Mouse (Mus musculus) midbrain, embryonic 16.5 days (tissue): ENCODE data around the gene Slc5a4a. TPM values are rescaled to one million over a fixed set of nuclear protein-coding genes. Genes with fewer than 3 reads are reported as not detected.
A peak's percentile ranks its signal among the peaks of the same experiment; 100 is the strongest.

Experiments used
- ATAC-seq: fragments of 200-750 bp; cut with Nextera tagmentation; 2 replicates; pipeline ENCODE4 v1.8.0; 2017; ENCODE audit warnings: moderate TSS enrichment
- H3K27ac ChIP-seq: fragments of 300-500 bp; sonication (generic); 2 replicates; pipeline ENCODE4 v1.5.1; 2014; ENCODE audit warnings: mild to moderate bottlenecking, low read length, mixed read lengths
- H3K27me3 ChIP-seq: fragments of 300-500 bp; sonication (generic); 2 replicates; pipeline ENCODE4 v1.6.1; 2014; ENCODE audit warnings: low read depth, low read length, mixed read lengths; ENCODE audit not compliant: control insufficient read depth, insufficient read depth
- H3K36me3 ChIP-seq: fragments of 300-500 bp; sonication (generic); 2 replicates; pipeline ENCODE4 v1.6.1; 2014; ENCODE audit warnings: mild to moderate bottlenecking, low read length, moderate library complexity, mixed read lengths; ENCODE audit not compliant: control insufficient read depth, insufficient read depth
- H3K4me1 ChIP-seq: fragments of 300-500 bp; sonication (generic); 2 replicates; pipeline ENCODE4 v1.6.1; 2014; ENCODE audit warnings: mild to moderate bottlenecking, low read length, mixed read lengths; ENCODE audit not compliant: control insufficient read depth, insufficient read depth
- H3K4me2 ChIP-seq: fragments of 300-500 bp; sonication (generic); 2 replicates; pipeline ENCODE4 v1.6.1; 2014; ENCODE audit warnings: mild to moderate bottlenecking, low read length, mixed read lengths
- H3K4me3 ChIP-seq: fragments of 300-500 bp; sonication (generic); 2 replicates; pipeline ENCODE4 v1.5.1; 2014; ENCODE audit warnings: low read depth, mild to moderate bottlenecking, low read length, moderate library complexity, mixed read lengths
- H3K9ac ChIP-seq: fragments of 300-500 bp; sonication (generic); 2 replicates; pipeline ENCODE4 v1.6.1; 2014; ENCODE audit warnings: low read depth, low read length, mixed read lengths
- H3K9me3 ChIP-seq: fragments of 300-500 bp; sonication (generic); replicated peaks from 2 replicates; pipeline ENCODE4 v1.6.1; 2014; ENCODE audit warnings: mild to moderate bottlenecking, low read length, mixed read lengths; ENCODE audit not compliant: control insufficient read depth, poor library complexity, severe bottlenecking
- WGBS: fragments of 180-500 bp; shearing (Covaris S2); extraction: QIAGEN DNeasy Blood & Tissue Kit; methylation state at CpG from one replicate; pipeline ENCODE4 v1.1.7; 2014; 5-methylcytosine and 5-hydroxymethylcytosine counted together
- polyA plus RNA-seq: library from polyadenylated mRNA; unstranded; fragments of >200 nt; fragmentation: Nextera tagmentation; extraction: Ambion mirVana; gene quantifications from 2 replicates; pipeline ENCODE4 v1.2.1, GENCODE M21; 2015

Slc5a4a gene
- 0.11 and 0.32 TPM in 2 replicates for polyA plus RNA-seq

DNA sequence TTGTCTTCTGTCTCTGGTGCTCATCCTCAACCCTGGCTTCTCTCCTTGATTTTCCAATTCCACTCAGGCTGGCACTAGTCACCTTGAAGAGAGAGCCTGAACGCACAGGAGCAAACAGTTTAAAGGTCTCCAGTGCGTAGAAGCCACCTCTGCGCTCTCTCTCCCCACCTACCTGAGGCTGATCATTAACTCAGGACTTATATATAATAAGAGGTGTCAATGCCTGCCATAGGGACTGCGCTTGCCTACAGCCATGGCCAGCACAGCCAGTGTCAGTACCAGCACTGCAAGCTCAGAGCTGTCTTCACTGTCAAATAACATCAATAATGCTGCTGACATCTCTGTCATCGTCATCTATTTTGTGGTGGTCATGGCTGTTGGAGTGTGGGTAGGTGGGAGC, at the start of gene Slc5a4a:
Gene Slc5a4a (plus strand): TSS at position 174 of the 400 bp plus-strand sequence.
- H3K4me1 ChIP-seq, result no peaks in the 10 kb centered on the region
- H3K4me2 ChIP-seq, result no peak within 1 kb of the TSS
- no peak within 1 kb of the TSS for H3K9ac ChIP-seq
- no peak within 1 kb of the TSS for H3K4me3 ChIP-seq
- no peaks in the 10 kb centered on the region for H3K27me3 ChIP-seq
- H3K27ac ChIP-seq, result no peak within 1 kb of the TSS
- 86% methylated on average over 5 of the region's 5 CpGs for WGBS
- H3K9me3 ChIP-seq, result no peaks in the 10 kb centered on the region
- ATAC-seq, result no peak
- H3K36me3 ChIP-seq, result no peaks in the 10 kb centered on the region

DNA sequence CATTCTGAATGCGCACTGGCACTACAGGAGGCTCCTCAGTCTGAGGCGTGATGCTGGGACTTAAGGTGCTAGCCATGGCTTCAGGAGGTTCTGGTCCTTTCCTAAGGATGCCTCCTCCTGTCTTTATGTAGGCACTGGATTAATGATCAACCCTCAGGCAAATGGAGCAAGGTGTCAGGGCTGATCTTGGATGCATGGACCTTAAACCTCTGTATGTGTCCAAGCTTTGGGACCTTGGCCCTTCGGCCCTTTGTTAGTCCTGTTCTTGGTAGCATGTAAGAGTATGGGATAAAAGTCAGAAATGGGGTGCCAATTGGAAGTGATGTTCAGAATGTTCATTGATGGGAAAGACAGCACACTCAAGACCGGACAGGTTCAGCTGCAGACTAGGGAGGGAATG, 36.4 kb upstream of the Slc5a4a start, which contains the start of gene Slc5a4b:
Gene Slc5a4b (minus strand): TSS at position 101 of the 400 bp plus-strand sequence.
- Histone ChIP-seq H3K4me1 (no peaks in the 10 kb centered on the region), H3K36me3 (no peaks in the 10 kb centered on the region), H3K9me3 (no peaks in the 10 kb centered on the region), H3K9ac (no peak within 1 kb of the TSS), H3K4me2 (no peak within 1 kb of the TSS), H3K4me3 (no peak within 1 kb of the TSS), H3K27ac (no peak within 1 kb of the TSS), H3K27me3 (no peaks in the 10 kb centered on the region)
- no peak for ATAC-seq
- WGBS, result 91% methylated on average over 4 of the region's 4 CpGs

DNA sequence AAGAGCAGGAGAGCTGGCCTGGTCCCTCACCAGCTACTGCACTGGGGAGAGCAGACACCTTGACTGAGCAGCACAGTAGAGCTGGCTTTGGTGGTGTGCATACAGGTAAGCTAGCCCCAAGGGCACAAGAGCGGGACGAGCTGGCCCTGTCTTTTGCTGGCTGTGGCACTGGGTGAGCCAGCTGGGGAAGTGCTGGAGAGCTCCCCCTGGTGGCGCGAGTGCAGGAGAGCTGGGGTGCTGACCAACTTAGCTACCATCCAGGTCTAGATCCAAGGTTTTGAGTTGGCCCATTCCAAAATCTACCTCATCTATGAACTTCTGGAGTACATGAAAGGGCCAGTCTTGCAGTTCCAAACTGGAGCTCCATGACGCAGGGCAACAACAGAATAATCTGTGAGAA, 29.3 kb upstream of the Slc5a4a start:
- no peaks in the 10 kb centered on the region for H3K27me3 ChIP-seq
- 37% methylated on average over 5 of the region's 5 CpGs for WGBS

DNA sequence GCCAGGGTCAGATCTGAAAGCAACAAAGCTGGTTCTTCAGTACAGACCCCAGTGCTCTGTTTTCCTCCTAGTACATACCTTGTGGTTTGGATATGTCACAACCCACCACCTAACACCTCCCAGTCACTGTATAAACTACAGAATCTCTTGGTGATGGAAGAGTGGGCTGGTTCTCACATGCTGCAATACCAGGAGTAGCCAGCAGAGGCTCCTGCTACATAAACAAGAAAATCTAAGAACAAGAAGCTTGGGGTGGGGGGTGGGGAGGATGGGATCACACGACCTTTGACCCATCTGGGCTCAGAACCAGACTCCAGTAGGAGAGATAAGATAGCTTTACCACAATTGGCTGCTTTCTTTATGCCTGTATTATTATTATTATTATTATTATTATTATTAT, 28.5 kb upstream of the Slc5a4a start:
- Histone ChIP-seq H3K27me3 (no peaks in the 10 kb centered on the region), H3K4me1 (no peaks in the 10 kb centered on the region), H3K9me3 (no peaks in the 10 kb centered on the region), H3K4me3 (no peak overlapping the region), H3K36me3 (no peaks in the 10 kb centered on the region), H3K27ac (no peak overlapping the region), H3K9ac (no peak overlapping the region), H3K4me2 (no peak overlapping the region)
- ATAC-seq, result no peak
- WGBS, result 16% methylated on average over 1 of the region's 1 CpGs

More for the DNA sequence above, 29.3 kb upstream of the Slc5a4a start:
- H3K4me3 ChIP-seq, result no peak overlapping the region
- H3K27ac ChIP-seq, result no peak overlapping the region
- H3K9me3 ChIP-seq, result no peaks in the 10 kb centered on the region
- no peak overlapping the region for H3K9ac ChIP-seq
- no peak for ATAC-seq
- no peaks in the 10 kb centered on the region for H3K36me3 ChIP-seq
- no peak overlapping the region for H3K4me2 ChIP-seq
- H3K4me1 ChIP-seq, result no peaks in the 10 kb centered on the region

DNA sequence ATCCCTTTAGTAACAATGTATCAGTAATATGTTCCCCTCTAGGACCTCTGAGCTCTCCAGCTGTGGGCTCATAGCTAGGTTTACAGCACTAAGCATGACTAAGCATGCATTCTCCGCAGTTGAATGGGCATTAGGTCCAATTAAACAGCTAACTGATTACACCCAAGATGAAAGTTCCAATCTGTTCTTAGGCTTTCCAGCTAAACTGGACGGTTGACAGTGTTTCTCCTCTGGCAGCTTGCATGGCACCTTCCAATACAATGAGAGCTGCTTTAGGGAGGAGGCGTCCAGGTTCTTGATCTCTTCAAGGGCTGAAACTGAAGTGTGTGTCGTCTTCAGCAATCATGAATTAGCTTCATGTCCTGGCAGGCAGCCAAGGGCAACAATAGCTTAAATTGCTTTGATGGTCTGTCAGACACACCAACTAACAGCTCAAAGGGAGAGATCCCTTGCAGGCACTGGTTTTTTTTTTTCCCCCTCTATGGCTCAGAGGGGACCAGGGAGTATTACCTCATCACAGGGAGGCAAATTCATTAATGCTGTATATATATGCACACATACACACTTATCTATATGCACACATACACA, 27.0 kb upstream of the Slc5a4a start:
- Histone ChIP-seq H3K27me3 (no peaks in the 10 kb centered on the region), H3K4me1 (no peaks in the 10 kb centered on the region), H3K9me3 (no peaks in the 10 kb centered on the region), H3K27ac (no peak overlapping the region), H3K4me2 (no peak overlapping the region), H3K9ac (no peak overlapping the region), H3K36me3 (no peaks in the 10 kb centered on the region), H3K4me3 (no peak overlapping the region)
- 29% methylated on average over 4 of the region's 4 CpGs for WGBS
- ATAC-seq, result no peak

DNA sequence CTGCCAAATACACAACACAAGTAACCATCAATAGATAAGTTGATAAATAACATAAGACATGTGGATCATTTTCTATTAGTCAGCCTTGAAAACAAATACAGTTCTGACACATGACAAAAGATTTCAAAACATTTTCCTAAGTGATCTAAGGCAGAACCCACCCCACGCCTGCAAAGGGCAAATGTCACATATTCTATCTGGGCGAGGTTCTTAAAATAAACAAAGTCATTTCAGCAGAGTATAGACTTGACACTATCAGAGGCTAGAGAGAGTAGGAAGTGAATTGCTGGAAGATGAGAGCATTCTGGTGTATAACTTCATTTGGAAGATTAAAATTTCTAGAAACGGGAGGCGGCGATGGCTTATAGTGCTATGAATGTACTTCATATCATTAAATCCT, 25.8 kb upstream of the Slc5a4a start:
- Histone ChIP-seq H3K4me2 (no peak overlapping the region), H3K27ac (no peak overlapping the region), H3K9me3 (no peaks in the 10 kb centered on the region), H3K9ac (no peak overlapping the region), H3K36me3 (no peaks in the 10 kb centered on the region), H3K4me3 (no peak overlapping the region), H3K4me1 (no peaks in the 10 kb centered on the region), H3K27me3 (no peaks in the 10 kb centered on the region)
- no peak for ATAC-seq
- 84% methylated on average over 5 of the region's 5 CpGs for WGBS

DNA sequence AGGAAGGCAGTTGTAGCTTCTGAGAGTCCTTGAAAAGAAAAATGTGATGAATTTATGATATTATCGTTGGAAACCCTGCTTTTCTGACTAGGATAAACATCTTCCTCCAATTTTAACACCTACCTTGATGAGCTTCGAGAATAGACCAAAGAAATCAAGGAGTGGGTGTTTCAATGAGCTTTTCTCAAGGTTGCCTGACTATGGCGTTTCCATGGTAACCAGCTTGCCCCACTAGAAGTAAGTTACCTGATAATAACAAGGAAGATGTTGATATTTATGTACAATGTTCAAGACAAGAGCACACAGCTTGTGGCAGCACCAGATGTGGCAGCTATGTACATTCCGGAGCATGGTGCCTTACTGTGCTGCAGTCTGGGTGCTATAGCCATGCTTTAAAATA, 14.7 kb upstream of the Slc5a4a start:
- Histone ChIP-seq H3K27ac (0 out of 2 replicates have a peak overlapping the region, but pooled peaks have one; percentile 28), H3K9ac (no peak overlapping the region), H3K4me1 (no peaks in the 10 kb centered on the region), H3K4me3 (no peak overlapping the region), H3K27me3 (no peaks in the 10 kb centered on the region), H3K9me3 (no peaks in the 10 kb centered on the region), H3K36me3 (no peaks in the 10 kb centered on the region), H3K4me2 (no peak overlapping the region)
- no peak for ATAC-seq
- 61% methylated on average over 4 of the region's 4 CpGs for WGBS

DNA sequence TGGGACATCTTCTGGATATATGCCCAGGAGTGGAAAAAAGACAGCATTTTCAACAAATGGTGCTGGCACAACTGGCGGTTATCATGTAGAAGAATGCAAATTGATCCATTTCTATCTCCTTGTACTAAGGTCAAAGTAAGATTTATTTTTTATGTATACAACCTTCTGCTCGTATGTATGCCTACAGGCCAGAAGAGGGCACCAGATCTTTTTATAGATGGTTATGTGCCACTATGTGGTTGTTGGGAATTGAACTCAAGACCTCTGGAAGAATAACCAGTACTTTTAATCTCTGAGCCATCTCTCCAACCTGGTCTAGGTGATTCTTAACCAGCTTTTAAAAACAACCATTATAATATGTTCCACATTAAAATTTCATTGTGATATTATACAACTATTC, 10.9 kb upstream of the Slc5a4a start:
- no peak overlapping the region for H3K27ac ChIP-seq
- no peak overlapping the region for H3K4me2 ChIP-seq
- no peaks in the 10 kb centered on the region for H3K4me1 ChIP-seq
- no peak overlapping the region for H3K4me3 ChIP-seq
- no peak for ATAC-seq
- H3K9ac ChIP-seq, result no peak overlapping the region
- H3K9me3 ChIP-seq, result no peaks in the 10 kb centered on the region
- no peaks in the 10 kb centered on the region for H3K36me3 ChIP-seq
- WGBS, result 75% methylated on average over 2 of the region's 2 CpGs
- H3K27me3 ChIP-seq, result no peaks in the 10 kb centered on the region

DNA sequence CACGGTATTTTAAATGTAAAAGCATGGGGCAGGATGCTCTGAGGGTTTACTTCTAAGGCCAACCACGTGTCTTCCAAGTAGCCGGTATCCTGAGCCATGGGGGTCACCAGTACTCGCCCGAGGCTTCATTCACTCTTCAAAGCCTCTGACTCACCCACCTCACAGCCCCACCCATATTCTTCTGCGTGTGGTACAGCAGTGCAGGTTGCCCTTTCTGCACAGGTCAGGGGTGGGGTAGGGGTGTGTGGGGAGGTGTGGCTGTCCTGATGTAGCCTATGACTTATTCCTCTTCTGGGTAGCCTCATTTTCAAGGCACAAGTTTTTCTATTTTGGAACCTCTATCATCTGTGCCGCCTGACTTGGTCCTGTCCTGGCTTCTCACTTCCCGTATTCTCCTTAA, 405 bp upstream of the Slc5a4a start:
- no peak overlapping the region for H3K27ac ChIP-seq
- H3K27me3 ChIP-seq, result no peaks in the 10 kb centered on the region
- no peaks in the 10 kb centered on the region for H3K9me3 ChIP-seq
- H3K4me1 ChIP-seq, result no peaks in the 10 kb centered on the region
- H3K36me3 ChIP-seq, result no peaks in the 10 kb centered on the region
- no peak overlapping the region for H3K4me3 ChIP-seq
- H3K9ac ChIP-seq, result no peak overlapping the region
- H3K4me2 ChIP-seq, result no peak overlapping the region
- WGBS, result 73% methylated on average over 8 of the region's 8 CpGs
- ATAC-seq, result no peak
